Comparison of ENCODE assay signal across 16 mouse cellular contexts in genomic region chr17:87197434-87197833, GRCm38 (mm10).
"Had no signal": no experiment of that assay in that cellular context is flagged by ENCODE, and none has a peak within 500 bp of the region (broad histone marks: within the 10 kb centered on the region; RNA-seq: fewer than 3 reads in every experiment).

No protein-coding gene starts in this region.

- H3K9me3 ChIP-seq: neural tube, embryonic 13.5 days; neural tube, embryonic 15.5 days; stomach, embryonic 15.5 days had no signal

- DNase-seq: retina, postnatal 1 day; right cerebral cortex, adult 18-20 months; right cerebral cortex, postnatal 14 days; right cerebral cortex, postnatal 25 days; right cerebral cortex, postnatal 4 days; spleen, adult 18-20 months; thymus, adult 18-20 months; thymus, adult 2 months; thymus, postnatal 14 days; thymus, postnatal 25 days; thymus, postnatal 36 days; thymus, postnatal 4 days had no signal

- H3K4me3 ChIP-seq: neural tube, embryonic 13.5 days; neural tube, embryonic 15.5 days; stomach, embryonic 15.5 days had no signal

- H3K9ac ChIP-seq: neural tube, embryonic 13.5 days; neural tube, embryonic 15.5 days; stomach, embryonic 15.5 days had no signal

- H3K27me3 ChIP-seq: neural tube, embryonic 13.5 days; neural tube, embryonic 15.5 days; stomach, embryonic 15.5 days had no signal

- H3K4me2 ChIP-seq: neural tube, embryonic 13.5 days; neural tube, embryonic 15.5 days; stomach, embryonic 15.5 days had no signal

- H3K27ac ChIP-seq: neural tube, embryonic 13.5 days; neural tube, embryonic 15.5 days; stomach, embryonic 15.5 days; stomach, postnatal 0 days had no signal

- H3K36me3 ChIP-seq: neural tube, embryonic 13.5 days; neural tube, embryonic 15.5 days; stomach, embryonic 15.5 days had no signal
